Mouse (Mus musculus) stomach, postnatal 0 days (tissue): ENCODE results near the gene Cela3a. TPM values are rescaled to one million over a fixed set of nuclear protein-coding genes. Genes with fewer than 3 reads are reported as not detected.
A peak's percentile ranks its signal among the peaks of the same experiment; 100 is the strongest.

Source experiments
- ATAC-seq: fragments of 200-750 bp; cut with Nextera tagmentation; 2 replicates; pipeline ENCODE4 v1.8.0; 2017; ENCODE audit not compliant: low FRiP score, low TSS enrichment
- DNase-seq: peaks from one replicate; pipeline ENCODE4 v3.0.0-alpha.2; 2016; ENCODE audit warnings: low spot score
- H3K27ac ChIP-seq: fragments of 300-500 bp; sonication (generic); replicated peaks from 2 replicates; pipeline ENCODE4 v1.5.1; 2014; ENCODE audit warnings: mild to moderate bottlenecking, control low read depth
- H3K27me3 ChIP-seq: fragments of 300-500 bp; sonication (generic); 2 replicates; pipeline ENCODE4 v1.6.1; 2014; ENCODE audit warnings: low read length; ENCODE audit not compliant: control insufficient read depth, insufficient read depth
- H3K36me3 ChIP-seq: fragments of 300-500 bp; sonication (generic); 2 replicates; pipeline ENCODE4 v1.6.1; 2014; ENCODE audit warnings: low read length, mixed read lengths; ENCODE audit not compliant: control insufficient read depth, insufficient read depth
- H3K4me1 ChIP-seq: fragments of 300-500 bp; sonication (generic); replicated peaks from 2 replicates; pipeline ENCODE4 v1.6.1; 2014; ENCODE audit warnings: antibody characterized with exemption; ENCODE audit not compliant: control insufficient read depth, insufficient read depth
- H3K4me2 ChIP-seq: fragments of 300-500 bp; sonication (generic); replicated peaks from 2 replicates; pipeline ENCODE4 v1.6.1; 2014; ENCODE audit warnings: low read depth, mild to moderate bottlenecking, control low read depth, moderate library complexity
- H3K4me3 ChIP-seq: fragments of 300-500 bp; sonication (generic); 2 replicates; pipeline ENCODE4 v1.5.1; 2014; ENCODE audit warnings: low read depth, low read length, control low read depth
- H3K9ac ChIP-seq: fragments of 300-500 bp; sonication (generic); 2 replicates; pipeline ENCODE4 v1.6.1; 2014; ENCODE audit warnings: mild to moderate bottlenecking, low read length, control low read depth, mixed read lengths
- H3K9me3 ChIP-seq: fragments of 300-500 bp; sonication (generic); 2 replicates; pipeline ENCODE4 v1.6.1; 2016; ENCODE audit warnings: low read length; ENCODE audit not compliant: control insufficient read depth
- CTCF ChIP-seq: IDR thresholded peaks from 2 replicates; pipeline ENCODE4 v1.5.1; 2016; ENCODE audit warnings: antibody characterized with exemption, low read depth, mild to moderate bottlenecking, moderate library complexity
- EP300 ChIP-seq: optimal IDR thresholded peaks from 2 replicates; pipeline ENCODE3; 2016; ENCODE audit warnings: antibody characterized with exemption
- WGBS: fragments of 180-500 bp; shearing (Covaris S2); extraction: QIAGEN DNeasy Blood & Tissue Kit; methylation state at CpG from one replicate; pipeline ENCODE4 v1.1.7; 2014; 5-methylcytosine and 5-hydroxymethylcytosine counted together
- polyA plus RNA-seq: library from polyadenylated mRNA; unstranded; fragments of >200 nt; fragmentation: Nextera tagmentation; extraction: Ambion mirVana; gene quantifications from 2 replicates; pipeline ENCODE4 v1.2.1, GENCODE M21; 2015

The Cela3a gene
- polyA plus RNA-seq, 1 experiment from 2014 or later, result not detected

- H3K36me3 ChIP-seq, result no peaks in the 10 kb centered on the region
- no peak overlapping the region for H3K9ac ChIP-seq
- no peak overlapping the region for H3K4me2 ChIP-seq
- H3K4me1 ChIP-seq, result no peaks in the 10 kb centered on the region
- H3K9me3 ChIP-seq, result no peaks in the 10 kb centered on the region
- H3K27ac ChIP-seq, result no peak overlapping the region
- no peak overlapping the region for H3K4me3 ChIP-seq
- DNase-seq (no peak), ATAC-seq (no peak)
- no peaks in the 10 kb centered on the region for H3K27me3 ChIP-seq
- 74% methylated on average over 3 of the region's 3 CpGs for WGBS
- no peak for TF ChIP-seq EP300
- TF ChIP-seq CTCF, result no peak
Measured at GRCm38 (mm10) chr4:137379085-137379484, 30.5 kb downstream of the Cela3a start.

GRCm38 (mm10) chr4:137377526-137378304 lies 31.9 kb downstream of the Cela3a start:
- no peaks in the 10 kb centered on the region for H3K9me3 ChIP-seq
- WGBS, result 72% methylated on average over 4 of the region's 4 CpGs
- no peak for DNase-seq
- H3K36me3 ChIP-seq, result no peaks in the 10 kb centered on the region
- H3K9ac ChIP-seq, result no peak overlapping the region
- no peak overlapping the region for H3K4me2 ChIP-seq
- no peaks in the 10 kb centered on the region for H3K4me1 ChIP-seq
- no peak overlapping the region for H3K4me3 ChIP-seq
- H3K27ac ChIP-seq, result no peak overlapping the region
- H3K27me3 ChIP-seq, result no peaks in the 10 kb centered on the region
- no peak for ATAC-seq
- TF ChIP-seq CTCF, result no peak
- no peak for TF ChIP-seq EP300

- ATAC-seq, result no peak
- Histone ChIP-seq H3K4me2 (no peak overlapping the region), H3K9ac (no peak overlapping the region), H3K4me3 (no peak overlapping the region), H3K9me3 (no peaks in the 10 kb centered on the region), H3K4me1 (no peaks in the 10 kb centered on the region), H3K27me3 (no peaks in the 10 kb centered on the region), H3K36me3 (no peaks in the 10 kb centered on the region), H3K27ac (no peak overlapping the region)
- TF ChIP-seq EP300 (no peak), CTCF (peak; percentile 30; the same call in 1 of the 2 replicates)
- 40% methylated on average over 2 of the region's 2 CpGs for WGBS
- no peak for DNase-seq
Measured at GRCm38 (mm10) chr4:137376778-137377177, 32.8 kb downstream of the Cela3a start.

GRCm38 (mm10) chr4:137375314-137376278 lies 34.0 kb downstream of the Cela3a start:
- peak overlapping the region; percentile 23; the same call in 1 of the 2 replicates for H3K4me2 ChIP-seq
- no peaks in the 10 kb centered on the region for H3K36me3 ChIP-seq
- H3K9me3 ChIP-seq, result no peaks in the 10 kb centered on the region
- ATAC-seq (no peak), DNase-seq (no peak)
- H3K27me3 ChIP-seq, result no peaks in the 10 kb centered on the region
- H3K27ac ChIP-seq, result 0 out of 2 replicates have a peak overlapping the region, but pooled peaks have one; percentile 20
- no peak for TF ChIP-seq CTCF
- no peak for TF ChIP-seq EP300
- WGBS, result 38% methylated on average over 19 of the region's 19 CpGs
- H3K4me1 ChIP-seq, result no peaks in the 10 kb centered on the region
- H3K4me3 ChIP-seq, result no peak overlapping the region
- no peak overlapping the region for H3K9ac ChIP-seq

- Histone ChIP-seq H3K27ac (no peak overlapping the region), H3K9me3 (no peaks in the 10 kb centered on the region), H3K9ac (no peak overlapping the region), H3K4me1 (0 out of 2 replicates have a peak, but pooled peaks cover 3% of the 10 kb centered on the region), H3K4me3 (no peak overlapping the region), H3K27me3 (no peaks in the 10 kb centered on the region), H3K4me2 (no peak overlapping the region), H3K36me3 (no peaks in the 10 kb centered on the region)
- WGBS, result 51% methylated on average over 6 of the region's 6 CpGs
- no peak for ATAC-seq
- DNase-seq, result no peak
- TF ChIP-seq CTCF, result no peak
- no peak for TF ChIP-seq EP300
Measured at GRCm38 (mm10) chr4:137373711-137374110, 35.9 kb downstream of the Cela3a start.
